Mouse (Mus musculus): ENCODE data around the gene Alg13. TPM values are rescaled to one million over a fixed set of nuclear protein-coding genes. Genes with fewer than 3 reads are reported as not detected.

The Alg13 gene
- polyA plus RNA-seq, 1 experiment = 5.3 TPM

GRCm38 (mm10) chrX:144403526-144403925, 85.9 kb downstream of the Alg13 start:
- WGBS = 13% methylated on average over 7 of the region's 7 CpGs
- no peak overlapping the region for H3K27ac ChIP-seq (ENCODE audit: insufficient read depth, low read depth, low read length)
- H3K27me3 ChIP-seq (replicated peaks; ENCODE audit: control insufficient read depth, insufficient read depth, low read length) = no peaks in the 10 kb centered on the region
- TF ChIP-seq POLR2A (IDR thresholded peaks at IDR 0.05; ENCODE audit: low read depth, low read length) (no peak), CTCF (conservative IDR thresholded peaks at IDR 0.05; ENCODE audit: insufficient read depth, insufficient read length, low read depth, low read length) (peak; percentile 79)
- no peak overlapping the region for H3K4me3 ChIP-seq (ENCODE audit: insufficient read depth, low read depth, low read length)
- DNase-seq = peak; percentile 25
- H3K36me3 ChIP-seq (ENCODE audit: control insufficient read depth, insufficient read depth, low read length) = no peaks in the 10 kb centered on the region
- no peaks in the 10 kb centered on the region for H3K4me1 ChIP-seq (ENCODE audit: control insufficient read depth, insufficient read depth, low read length)

- WGBS = 46% methylated on average over 5 of the region's 5 CpGs
- Histone ChIP-seq H3K4me3 (ENCODE audit: insufficient read depth, low read depth, low read length) (no peak overlapping the region), H3K27ac (ENCODE audit: insufficient read depth, low read depth, low read length) (no peak overlapping the region), H3K36me3 (ENCODE audit: control insufficient read depth, insufficient read depth, low read length) (no peaks in the 10 kb centered on the region), H3K4me1 (ENCODE audit: control insufficient read depth, insufficient read depth, low read length) (no peaks in the 10 kb centered on the region), H3K27me3 (replicated peaks; ENCODE audit: control insufficient read depth, insufficient read depth, low read length) (no peaks in the 10 kb centered on the region)
- TF ChIP-seq POLR2A (IDR thresholded peaks at IDR 0.05; ENCODE audit: low read depth, low read length) = no peak
- TF ChIP-seq CTCF (conservative IDR thresholded peaks at IDR 0.05; ENCODE audit: insufficient read depth, insufficient read length, low read depth, low read length) = no peak
- DNase-seq = peak; percentile 12
Observed at GRCm38 (mm10) chrX:144408036-144408435, 90.4 kb downstream of the Alg13 start.

GRCm38 (mm10) chrX:144420259-144420658, 102.7 kb downstream of the Alg13 start:
- Histone ChIP-seq H3K27ac (ENCODE audit: insufficient read depth, low read depth, low read length) (no peak overlapping the region), H3K4me3 (ENCODE audit: insufficient read depth, low read depth, low read length) (no peak overlapping the region), H3K36me3 (ENCODE audit: control insufficient read depth, insufficient read depth, low read length) (no peaks in the 10 kb centered on the region), H3K27me3 (replicated peaks; ENCODE audit: control insufficient read depth, insufficient read depth, low read length) (no peaks in the 10 kb centered on the region), H3K4me1 (ENCODE audit: control insufficient read depth, insufficient read depth, low read length) (no peaks in the 10 kb centered on the region)
- no peak for DNase-seq
- TF ChIP-seq POLR2A (IDR thresholded peaks at IDR 0.05; ENCODE audit: low read depth, low read length) = no peak
- no peak for TF ChIP-seq CTCF (conservative IDR thresholded peaks at IDR 0.05; ENCODE audit: insufficient read depth, insufficient read length, low read depth, low read length)
- 74% methylated on average over 1 of the region's 1 CpGs for WGBS

GRCm38 (mm10) chrX:144421091-144421490, 103.5 kb downstream of the Alg13 start:
- no peaks in the 10 kb centered on the region for H3K4me1 ChIP-seq (ENCODE audit: control insufficient read depth, insufficient read depth, low read length)
- H3K27ac ChIP-seq (ENCODE audit: insufficient read depth, low read depth, low read length) = no peak overlapping the region
- TF ChIP-seq POLR2A (IDR thresholded peaks at IDR 0.05; ENCODE audit: low read depth, low read length) (no peak), CTCF (conservative IDR thresholded peaks at IDR 0.05; ENCODE audit: insufficient read depth, insufficient read length, low read depth, low read length) (no peak)
- DNase-seq = no peak
- no peak overlapping the region for H3K4me3 ChIP-seq (ENCODE audit: insufficient read depth, low read depth, low read length)
- WGBS = 95% methylated on average over 1 of the region's 1 CpGs
- H3K27me3 ChIP-seq (replicated peaks; ENCODE audit: control insufficient read depth, insufficient read depth, low read length) = no peaks in the 10 kb centered on the region
- H3K36me3 ChIP-seq (ENCODE audit: control insufficient read depth, insufficient read depth, low read length) = no peaks in the 10 kb centered on the region

- DNase-seq = no peak
- Histone ChIP-seq H3K27me3 (replicated peaks; ENCODE audit: control insufficient read depth, insufficient read depth, low read length) (no peaks in the 10 kb centered on the region), H3K4me3 (ENCODE audit: insufficient read depth, low read depth, low read length) (no peak overlapping the region), H3K27ac (ENCODE audit: insufficient read depth, low read depth, low read length) (no peak overlapping the region), H3K4me1 (ENCODE audit: control insufficient read depth, insufficient read depth, low read length) (no peaks in the 10 kb centered on the region), H3K36me3 (ENCODE audit: control insufficient read depth, insufficient read depth, low read length) (no peaks in the 10 kb centered on the region)
- no peak for TF ChIP-seq POLR2A (IDR thresholded peaks at IDR 0.05; ENCODE audit: low read depth, low read length)
- TF ChIP-seq CTCF (conservative IDR thresholded peaks at IDR 0.05; ENCODE audit: insufficient read depth, insufficient read length, low read depth, low read length) = no peak
- WGBS = 78% methylated on average over 3 of the region's 3 CpGs
Observed at GRCm38 (mm10) chrX:144423848-144424247, 106.2 kb downstream of the Alg13 start.

Other genes starting within 250 kb of the Alg13 start
- gene A730046J19Rik, start 164.1 kb upstream of the Alg13 start, polyA plus RNA-seq (2012; rRNA removed) = not detected in 2 replicates
- not detected in 2 replicates for gene Trpc5os, start 138.8 kb downstream of the Alg13 start, polyA plus RNA-seq (2012; rRNA removed)

Data from kidney, adult 2 months (tissue).